Mouse (Mus musculus) liver, embryonic 14.5 days (tissue): ENCODE data around the gene Efnb3.

Source experiments
- CTCF ChIP-seq: IDR thresholded peaks from 2 replicates; pipeline ENCODE4 v1.5.1; 2016; ENCODE audit warnings: antibody characterized with exemption, low read depth, control low read depth
- EP300 ChIP-seq: IDR thresholded peaks from 2 replicates; pipeline ENCODE4 v1.6.1; 2016; ENCODE audit warnings: antibody characterized with exemption, low read depth

DNA sequence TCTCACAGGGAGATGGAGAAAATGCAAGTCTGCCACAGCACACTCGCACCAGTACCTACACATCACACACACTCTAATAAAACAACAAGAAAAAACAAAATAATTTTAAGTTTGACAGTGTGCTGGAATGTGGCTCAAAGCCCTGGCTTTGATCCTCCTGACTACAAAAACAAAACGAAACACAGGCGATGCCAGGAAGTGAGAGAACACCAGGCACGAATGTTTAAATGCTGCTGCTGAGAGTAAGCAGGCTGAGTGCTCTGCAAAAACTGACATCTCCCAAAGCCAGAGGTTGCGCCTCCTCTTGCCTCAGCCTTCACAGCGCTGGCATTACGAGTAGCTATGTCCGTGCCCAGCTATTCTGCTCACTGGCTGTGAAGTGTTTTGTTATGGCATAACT is 5.1 kb upstream of the Efnb3 start:
- TF ChIP-seq CTCF (no peak), EP300 (no peak)
